Mouse (Mus musculus) layer of hippocampus, adult 6 months (tissue): ENCODE data around the gene Bglap. TPM values are rescaled to one million over a fixed set of nuclear protein-coding genes. Genes with fewer than 3 reads are reported as not detected.

ENCODE experiments used
- long read RNA-seq, 2 experiments: library from polyadenylated mRNA; unstranded; transcript quantifications; one replicate each; pipeline ENCODE4 v2.0.0; 2019 to 2020
- polyA plus RNA-seq: library from polyadenylated mRNA; unstranded; fragments of <200 nt; fragmentation: Nextera tagmentation; gene quantifications from 2 replicates; pipeline ENCODE4 v1.2.3, GENCODE M21; 2021

The Bglap gene
- 0.48 TPM in 1 of 2 replicates, not detected in the other for polyA plus RNA-seq
- long read RNA-seq, experiment 1, result 0 reads
- long read RNA-seq, experiment 2, result 0 reads

GRCm38 (mm10) chr3:88384364-88384763 is at the start of gene Bglap:
Gene Bglap (minus strand): TSS chr3:88384464.

GRCm38 (mm10) chr3:88424605-88425329 is 40.5 kb upstream of the Bglap start, which contains the start of gene Slc25a44:
Gene Slc25a44 (minus strand): TSS chr3:88425139.

GRCm38 (mm10) chr3:88409741-88410644 is 25.7 kb upstream of the Bglap start, which contains the start of gene Pmf1:
Gene Pmf1 (minus strand): TSS chr3:88410331.

GRCm38 (mm10) chr3:88378599-88378998 is 5.7 kb downstream of the Bglap start, which contains the start of gene Bglap2:
Gene Bglap2 (minus strand): TSS chr3:88378699.

GRCm38 (mm10) chr3:88372643-88373042 is 11.6 kb downstream of the Bglap start, which contains the start of gene Bglap3:
Gene Bglap3 (minus strand): TSS chr3:88372743.

GRCm38 (mm10) chr3:88364337-88364736 is 19.9 kb downstream of the Bglap start, which contains the start of gene Paqr6:
Gene Paqr6 (plus strand): TSS chr3:88364584.

GRCm38 (mm10) chr3:88336058-88337013 is 47.9 kb downstream of the Bglap start, which contains the start of the genes Tmem79 and Smg5:
Gene Tmem79 (minus strand): TSS chr3:88336148.
Gene Smg5 (plus strand): TSS chr3:88336260.

Other genes with a start within 250 kb of the Bglap start
- gene Mef2d, start 242.1 kb downstream of the Bglap start, polyA plus RNA-seq, result 62.2 and 79.5 TPM in 2 replicates
- 0.11 TPM in 1 of 2 replicates, not detected in the other for gene Rhbg, start 129.8 kb downstream of the Bglap start, polyA plus RNA-seq
- gene Gm38392, start 97.3 kb downstream of the Bglap start, polyA plus RNA-seq, result 0.10 TPM in 1 of 2 replicates, not detected in the other
- 3.9 and 4.6 TPM in 2 replicates for gene Tsacc, start 87.5 kb downstream of the Bglap start, polyA plus RNA-seq
- gene Cct3, start 87.3 kb downstream of the Bglap start, polyA plus RNA-seq, result 205 and 208 TPM in 2 replicates
- gene Glmp, start 59.4 kb downstream of the Bglap start, polyA plus RNA-seq, result 180 and 195 TPM in 2 replicates
- 0.83 and 0.92 TPM in 2 replicates for gene Tmem79, start 48.3 kb downstream of the Bglap start, polyA plus RNA-seq
- 5.1 and 6.5 TPM in 2 replicates for gene Smg5, start 48.2 kb downstream of the Bglap start, polyA plus RNA-seq
- gene Paqr6, start 19.9 kb downstream of the Bglap start, polyA plus RNA-seq, result 18.9 and 21.1 TPM in 2 replicates
- not detected in 2 replicates for gene Bglap3, start 11.7 kb downstream of the Bglap start, polyA plus RNA-seq
- not detected in 2 replicates for gene Bglap2, start 5.8 kb downstream of the Bglap start, polyA plus RNA-seq
- 6.6 and 7.3 TPM in 2 replicates for gene Pmf1, start 25.9 kb upstream of the Bglap start, polyA plus RNA-seq
- gene Slc25a44, start 40.7 kb upstream of the Bglap start, polyA plus RNA-seq, result 40.4 and 41.6 TPM in 2 replicates
- 9.7 and 10.8 TPM in 2 replicates for gene Sema4a, start 76.7 kb upstream of the Bglap start, polyA plus RNA-seq
- 38.9 and 42.1 TPM in 2 replicates for gene Lmna, start 125.5 kb upstream of the Bglap start, polyA plus RNA-seq
- gene Mex3a, start 147.9 kb upstream of the Bglap start, polyA plus RNA-seq, result 0.19 and 0.24 TPM in 2 replicates
- 0.14 TPM in 1 of 2 replicates, not detected in the other for gene Rab25, start 163.8 kb upstream of the Bglap start, polyA plus RNA-seq
- 126 and 151 TPM in 2 replicates for gene Lamtor2, start 168.6 kb upstream of the Bglap start, polyA plus RNA-seq
- 12.7 and 13.2 TPM in 2 replicates for gene Ubqln4, start 169.3 kb upstream of the Bglap start, polyA plus RNA-seq
- 214 and 223 TPM in 2 replicates for gene Ssr2, start 191.4 kb upstream of the Bglap start, polyA plus RNA-seq
- 51.9 and 53.2 TPM in 2 replicates for gene Arhgef2, start 221.5 kb upstream of the Bglap start, polyA plus RNA-seq